Mouse (Mus musculus) liver (tissue): ENCODE results near the gene Scd3.

Source experiments
- DNase-seq: peaks from one replicate; pipeline ENCODE4 v3.0.0-alpha.2; 2020; ENCODE audit warnings: mixed read lengths

The Scd3 gene

GRCm38 (mm10) chr19:44203015-44203564 lies at the start of gene Scd3:
Gene Scd3, plus strand, starts transcription at chr19:44203269.
- no peak for DNase-seq

- DNase-seq, result no peak
Measured at GRCm38 (mm10) chr19:44153781-44154180, 49.3 kb upstream of the Scd3 start.

GRCm38 (mm10) chr19:44157005-44157404 lies 46.1 kb upstream of the Scd3 start:
- no peak for DNase-seq

GRCm38 (mm10) chr19:44159386-44159785 lies 43.7 kb upstream of the Scd3 start:
- DNase-seq, result no peak

- DNase-seq, result no peak
Measured at GRCm38 (mm10) chr19:44161515-44161914, 41.6 kb upstream of the Scd3 start.

- DNase-seq, result no peak
Measured at GRCm38 (mm10) chr19:44174835-44175234, 28.2 kb upstream of the Scd3 start.

GRCm38 (mm10) chr19:44176741-44177140 lies 26.3 kb upstream of the Scd3 start:
- DNase-seq, result no peak

GRCm38 (mm10) chr19:44180502-44180901 lies 22.6 kb upstream of the Scd3 start:
- no peak for DNase-seq

GRCm38 (mm10) chr19:44183968-44184367 lies 19.1 kb upstream of the Scd3 start:
- DNase-seq, result no peak

GRCm38 (mm10) chr19:44189056-44189455 lies 14.0 kb upstream of the Scd3 start:
- no peak for DNase-seq

GRCm38 (mm10) chr19:44192342-44192741 lies 10.7 kb upstream of the Scd3 start, which contains the start of gene Pkd2l1:
Gene Pkd2l1, minus strand, starts transcription at chr19:44192442.
- DNase-seq, result no peak

GRCm38 (mm10) chr19:44193906-44194305 lies 9.2 kb upstream of the Scd3 start:
- DNase-seq, result no peak

GRCm38 (mm10) chr19:44195138-44195537 lies 7.9 kb upstream of the Scd3 start:
- DNase-seq, result peak; percentile 65

GRCm38 (mm10) chr19:44197053-44197852 lies 5.8 kb upstream of the Scd3 start:
- DNase-seq, result no peak

GRCm38 (mm10) chr19:44198494-44198893 lies 4.6 kb upstream of the Scd3 start:
- no peak for DNase-seq

- DNase-seq, result peak; percentile 39
Measured at GRCm38 (mm10) chr19:44198964-44199363, 4.1 kb upstream of the Scd3 start.

- no peak for DNase-seq
Measured at GRCm38 (mm10) chr19:44207079-44207478, 4.0 kb downstream of the Scd3 start.

GRCm38 (mm10) chr19:44215255-44215654 lies 12.2 kb downstream of the Scd3 start:
- no peak for DNase-seq

- no peak for DNase-seq
Measured at GRCm38 (mm10) chr19:44217958-44218525, 15.0 kb downstream of the Scd3 start.

- no peak for DNase-seq
Measured at GRCm38 (mm10) chr19:44225728-44226127, 22.7 kb downstream of the Scd3 start.

GRCm38 (mm10) chr19:44229776-44230175 lies 26.7 kb downstream of the Scd3 start:
- DNase-seq, result no peak

GRCm38 (mm10) chr19:44230212-44230611 lies 27.1 kb downstream of the Scd3 start:
- no peak for DNase-seq

- no peak for DNase-seq
Measured at GRCm38 (mm10) chr19:44231608-44232151, 28.6 kb downstream of the Scd3 start.

GRCm38 (mm10) chr19:44237471-44238006 lies 34.5 kb downstream of the Scd3 start:
- no peak for DNase-seq
